Mouse (Mus musculus): Measurements from ENCODE around the gene Spata31d1d. TPM values are rescaled to one million over a fixed set of nuclear protein-coding genes. Genes with fewer than 3 reads are reported as not detected.
"Not testable (repeated sequence)": the region's sequence is repeated elsewhere in the genome, so short reads cannot be mapped to it uniquely, and the experiment has no call there.

Gene Spata31d1d
- polyA plus RNA-seq, 1 experiment from 2014 or later = not detected

- H3K4me1 ChIP-seq (ENCODE audit: control insufficient read depth, insufficient read depth, low read length) = no peaks in the 10 kb centered on the region
- 90% methylated on average over 4 of the region's 4 CpGs for WGBS
- no peak overlapping the region for H3K4me3 ChIP-seq (ENCODE audit: low read length)
- ATAC-seq (ENCODE audit: low FRiP score, low TSS enrichment) = no peak
- H3K36me3 ChIP-seq (ENCODE audit: control insufficient read depth, insufficient read depth, low read length) = no peaks in the 10 kb centered on the region
- H3K9me3 ChIP-seq (ENCODE audit: control insufficient read depth, low read length) = no peaks in the 10 kb centered on the region
- H3K27ac ChIP-seq (ENCODE audit: low read depth, low read length) = no peak overlapping the region
- no peak overlapping the region for H3K9ac ChIP-seq (ENCODE audit: low read depth, low read length)
- no peaks in the 10 kb centered on the region for H3K27me3 ChIP-seq (ENCODE audit: control insufficient read depth, insufficient read depth, low read length)
- no peak overlapping the region for H3K4me2 ChIP-seq (replicated peaks; ENCODE audit: low read depth, low read length)
These were observed 7.8 kb upstream of the Spata31d1d start for GRCm38 (mm10) chr13:59739397-59739796.

- no peaks in the 10 kb centered on the region for H3K4me1 ChIP-seq (ENCODE audit: control insufficient read depth, insufficient read depth, low read length)
- H3K9me3 ChIP-seq (ENCODE audit: control insufficient read depth, low read length) = no peaks in the 10 kb centered on the region
- no peaks in the 10 kb centered on the region for H3K27me3 ChIP-seq (ENCODE audit: control insufficient read depth, insufficient read depth, low read length)
- no peak overlapping the region for H3K4me2 ChIP-seq (replicated peaks; ENCODE audit: low read depth, low read length)
- 79% methylated on average over 2 of the region's 2 CpGs for WGBS
- no peak overlapping the region for H3K9ac ChIP-seq (ENCODE audit: low read depth, low read length)
- H3K36me3 ChIP-seq (ENCODE audit: control insufficient read depth, insufficient read depth, low read length) = no peaks in the 10 kb centered on the region
- H3K4me3 ChIP-seq (ENCODE audit: low read length) = no peak overlapping the region
- no peak overlapping the region for H3K27ac ChIP-seq (ENCODE audit: low read depth, low read length)
- ATAC-seq (ENCODE audit: low FRiP score, low TSS enrichment) = no peak
These were observed 6.9 kb upstream of the Spata31d1d start for GRCm38 (mm10) chr13:59738455-59738854.

GRCm38 (mm10) chr13:59735190-59735589 lies 3.6 kb upstream of the Spata31d1d start:
- ATAC-seq (ENCODE audit: low FRiP score, low TSS enrichment) = 0 out of 2 replicates have a peak, but pooled peaks have one; percentile 37

GRCm38 (mm10) chr13:59734347-59734746 lies 2.8 kb upstream of the Spata31d1d start:
- not testable (repeated sequence) for H3K9me3 ChIP-seq (ENCODE audit: control insufficient read depth, low read length); ATAC-seq (ENCODE audit: low FRiP score, low TSS enrichment); H3K36me3 ChIP-seq (ENCODE audit: control insufficient read depth, insufficient read depth, low read length); H3K4me3 ChIP-seq (ENCODE audit: low read length); H3K27me3 ChIP-seq (ENCODE audit: control insufficient read depth, insufficient read depth, low read length); H3K9ac ChIP-seq (ENCODE audit: low read depth, low read length); H3K27ac ChIP-seq (ENCODE audit: low read depth, low read length); H3K4me2 ChIP-seq (replicated peaks; ENCODE audit: low read depth, low read length); H3K4me1 ChIP-seq (ENCODE audit: control insufficient read depth, insufficient read depth, low read length)
- WGBS = 27% methylated on average over 6 of the region's 6 CpGs

More at GRCm38 (mm10) chr13:59735190-59735589, 3.6 kb upstream of the Spata31d1d start:
- 28% methylated on average over 3 of the region's 3 CpGs for WGBS
- H3K36me3 ChIP-seq (ENCODE audit: control insufficient read depth, insufficient read depth, low read length) = no peaks in the 10 kb centered on the region
- no peaks in the 10 kb centered on the region for H3K9me3 ChIP-seq (ENCODE audit: control insufficient read depth, low read length)
- H3K4me3 ChIP-seq (ENCODE audit: low read length) = no peak overlapping the region
- no peak overlapping the region for H3K27ac ChIP-seq (ENCODE audit: low read depth, low read length)
- H3K9ac ChIP-seq (ENCODE audit: low read depth, low read length) = no peak overlapping the region
- no peaks in the 10 kb centered on the region for H3K4me1 ChIP-seq (ENCODE audit: control insufficient read depth, insufficient read depth, low read length)
- H3K4me2 ChIP-seq (replicated peaks; ENCODE audit: low read depth, low read length) = no peak overlapping the region
- H3K27me3 ChIP-seq (ENCODE audit: control insufficient read depth, insufficient read depth, low read length) = no peaks in the 10 kb centered on the region

GRCm38 (mm10) chr13:59733936-59734335 lies 2.4 kb upstream of the Spata31d1d start:
- 82% methylated on average over 2 of the region's 4 CpGs for WGBS
- no peaks in the 10 kb centered on the region for H3K36me3 ChIP-seq (ENCODE audit: control insufficient read depth, insufficient read depth, low read length)
- no peak overlapping the region for H3K9ac ChIP-seq (ENCODE audit: low read depth, low read length)
- H3K27me3 ChIP-seq (ENCODE audit: control insufficient read depth, insufficient read depth, low read length) = no peaks in the 10 kb centered on the region
- no peaks in the 10 kb centered on the region for H3K4me1 ChIP-seq (ENCODE audit: control insufficient read depth, insufficient read depth, low read length)
- no peak for ATAC-seq (ENCODE audit: low FRiP score, low TSS enrichment)
- no peak overlapping the region for H3K4me3 ChIP-seq (ENCODE audit: low read length)
- no peak overlapping the region for H3K27ac ChIP-seq (ENCODE audit: low read depth, low read length)
- H3K4me2 ChIP-seq (replicated peaks; ENCODE audit: low read depth, low read length) = no peak overlapping the region
- no peaks in the 10 kb centered on the region for H3K9me3 ChIP-seq (ENCODE audit: control insufficient read depth, low read length)

- ATAC-seq (ENCODE audit: low FRiP score, low TSS enrichment) = peak; percentile 90
- Histone ChIP-seq H3K27me3 (ENCODE audit: control insufficient read depth, insufficient read depth, low read length) (no peaks in the 10 kb centered on the region), H3K4me3 (ENCODE audit: low read length) (no peak overlapping the region), H3K36me3 (ENCODE audit: control insufficient read depth, insufficient read depth, low read length) (no peaks in the 10 kb centered on the region), H3K27ac (ENCODE audit: low read depth, low read length) (no peak overlapping the region), H3K9ac (ENCODE audit: low read depth, low read length) (no peak overlapping the region), H3K4me1 (ENCODE audit: control insufficient read depth, insufficient read depth, low read length) (no peaks in the 10 kb centered on the region), H3K4me2 (replicated peaks; ENCODE audit: low read depth, low read length) (no peak overlapping the region), H3K9me3 (ENCODE audit: control insufficient read depth, low read length) (no peaks in the 10 kb centered on the region)
- 29% methylated on average over 7 of the region's 7 CpGs for WGBS
These were observed 3.0 kb downstream of the Spata31d1d start for GRCm38 (mm10) chr13:59728378-59729093.

- ATAC-seq (ENCODE audit: low FRiP score, low TSS enrichment) = no peak
- peak overlapping the region; percentile 23; the same call in 1 of the 2 replicates for H3K9ac ChIP-seq (ENCODE audit: low read depth, low read length)
These were observed 5.2 kb downstream of the Spata31d1d start for GRCm38 (mm10) chr13:59726139-59726867.

GRCm38 (mm10) chr13:59722089-59722488 lies 9.5 kb downstream of the Spata31d1d start:
- H3K27me3 ChIP-seq (ENCODE audit: control insufficient read depth, insufficient read depth, low read length); H3K9ac ChIP-seq (ENCODE audit: low read depth, low read length); H3K4me1 ChIP-seq (ENCODE audit: control insufficient read depth, insufficient read depth, low read length); H3K36me3 ChIP-seq (ENCODE audit: control insufficient read depth, insufficient read depth, low read length); ATAC-seq (ENCODE audit: low FRiP score, low TSS enrichment); H3K27ac ChIP-seq (ENCODE audit: low read depth, low read length); H3K4me2 ChIP-seq (replicated peaks; ENCODE audit: low read depth, low read length); H3K9me3 ChIP-seq (ENCODE audit: control insufficient read depth, low read length); H3K4me3 ChIP-seq (ENCODE audit: low read length): not testable (repeated sequence)
- 86% methylated on average over 1 of the region's 1 CpGs for WGBS

More at GRCm38 (mm10) chr13:59726139-59726867, 5.2 kb downstream of the Spata31d1d start:
- Histone ChIP-seq H3K9me3 (ENCODE audit: control insufficient read depth, low read length) (no peaks in the 10 kb centered on the region), H3K27me3 (ENCODE audit: control insufficient read depth, insufficient read depth, low read length) (no peaks in the 10 kb centered on the region), H3K4me3 (ENCODE audit: low read length) (peak overlapping the region; percentile 9), H3K36me3 (ENCODE audit: control insufficient read depth, insufficient read depth, low read length) (no peaks in the 10 kb centered on the region), H3K27ac (ENCODE audit: low read depth, low read length) (no peak overlapping the region), H3K4me2 (replicated peaks; ENCODE audit: low read depth, low read length) (peak overlapping the region; percentile 42), H3K4me1 (ENCODE audit: control insufficient read depth, insufficient read depth, low read length) (no peaks in the 10 kb centered on the region)
- 26% methylated on average over 29 of the region's 29 CpGs for WGBS

GRCm38 (mm10) chr13:59719475-59719874 lies 12.1 kb downstream of the Spata31d1d start:
- Histone ChIP-seq H3K27ac (ENCODE audit: low read depth, low read length) (no peak overlapping the region), H3K4me2 (replicated peaks; ENCODE audit: low read depth, low read length) (no peak overlapping the region), H3K27me3 (ENCODE audit: control insufficient read depth, insufficient read depth, low read length) (no peaks in the 10 kb centered on the region), H3K4me1 (ENCODE audit: control insufficient read depth, insufficient read depth, low read length) (no peaks in the 10 kb centered on the region), H3K36me3 (ENCODE audit: control insufficient read depth, insufficient read depth, low read length) (no peaks in the 10 kb centered on the region), H3K9me3 (ENCODE audit: control insufficient read depth, low read length) (no peaks in the 10 kb centered on the region), H3K4me3 (ENCODE audit: low read length) (no peak overlapping the region), H3K9ac (ENCODE audit: low read depth, low read length) (no peak overlapping the region)
- no peak for ATAC-seq (ENCODE audit: low FRiP score, low TSS enrichment)
- WGBS = 86% methylated on average over 1 of the region's 1 CpGs
